Mouse (Mus musculus) myocyte (in vitro differentiated cells): ENCODE results near the gene Phf13. TPM values are rescaled to one million over a fixed set of nuclear protein-coding genes. Genes with fewer than 3 reads are reported as not detected.

Source experiments
- H3K27me3 ChIP-seq: one replicate; pipeline ENCODE4 v1.6.1; 2011; ENCODE audit not compliant: control insufficient read depth, insufficient read depth, insufficient read length
- H3K36me3 ChIP-seq: one replicate; pipeline ENCODE4 v1.6.1; 2011; ENCODE audit not compliant: control insufficient read depth, insufficient read depth
- H3K4me2 ChIP-seq: one replicate; pipeline ENCODE4 v1.6.1; 2011; ENCODE audit warnings: low read depth, control low read depth
- H3K4me3 ChIP-seq: one replicate; pipeline ENCODE4 v1.5.1; 2011; ENCODE audit warnings: mild to moderate bottlenecking, control low read depth, moderate library complexity
- H3K79me2 ChIP-seq: one replicate; pipeline ENCODE4 v1.6.1; 2011; ENCODE audit not compliant: control insufficient read depth, insufficient read depth
- H3ac ChIP-seq: one replicate; pipeline ENCODE4 v1.6.1; 2011; ENCODE audit not compliant: control insufficient read depth, insufficient read length
- CEBPB ChIP-seq: IDR thresholded peaks from 2 replicates; pipeline ENCODE4 v1.6.1; 2011; ENCODE audit warnings: mild to moderate bottlenecking, moderate library complexity; ENCODE audit not compliant: poor library complexity, insufficient read depth, severe bottlenecking
- E2F4 ChIP-seq: IDR thresholded peaks from one replicate; pipeline ENCODE4 v1.6.1; 2011; ENCODE audit warnings: mild to moderate bottlenecking, control low read depth, moderate library complexity; ENCODE audit not compliant: insufficient read depth
- MAX ChIP-seq: IDR thresholded peaks from one replicate; pipeline ENCODE4 v1.6.1; 2011; ENCODE audit warnings: low read depth, mild to moderate bottlenecking, control low read depth
- MYOD1 ChIP-seq, 3 experiments: IDR thresholded peaks; one replicate each; pipeline ENCODE4 v1.6.1; 2011; ENCODE audit warnings: control low read depth in 2 of 3, low read depth in 2 of 3, mild to moderate bottlenecking in 2 of 3, moderate library complexity in 1 of 3; ENCODE audit not compliant: insufficient read length in 2 of 3, control insufficient read depth in 1 of 3
- MYOG ChIP-seq, 3 experiments: IDR thresholded peaks; one replicate each; pipeline ENCODE4 v1.6.1; 2011; ENCODE audit warnings: control low read depth in 2 of 3, low read depth in 2 of 3, mild to moderate bottlenecking in 2 of 3; ENCODE audit not compliant: insufficient read length in 2 of 3, control insufficient read depth in 1 of 3, insufficient read depth in 1 of 3
- POLR2A ChIP-seq: IDR thresholded peaks from one replicate; pipeline ENCODE4 v1.6.1; 2011; ENCODE audit warnings: low read depth, mild to moderate bottlenecking, control low read depth, moderate library complexity; ENCODE audit not compliant: insufficient read length
- POLR2AphosphoS2 ChIP-seq: IDR thresholded peaks from one replicate; pipeline ENCODE4 v1.6.1; 2011; ENCODE audit warnings: low read depth, control low read depth; ENCODE audit not compliant: insufficient read length
- REST ChIP-seq: IDR thresholded peaks from one replicate; pipeline ENCODE4 v1.6.1; 2011; ENCODE audit warnings: mild to moderate bottlenecking, control low read depth, moderate library complexity; ENCODE audit not compliant: insufficient read depth, insufficient read length
- SRF ChIP-seq: IDR thresholded peaks from one replicate; pipeline ENCODE4 v1.6.1; 2011; ENCODE audit warnings: low read depth; ENCODE audit not compliant: control insufficient read depth, insufficient read length
- TCF12 ChIP-seq: IDR thresholded peaks from one replicate; pipeline ENCODE4 v1.6.1; 2011; ENCODE audit warnings: mild to moderate bottlenecking, control low read depth; ENCODE audit not compliant: poor library complexity, insufficient read depth, severe bottlenecking
- TCF3 ChIP-seq: IDR thresholded peaks from one replicate; pipeline ENCODE4 v1.6.1; 2011; ENCODE audit warnings: low read depth, control low read depth; ENCODE audit not compliant: insufficient read length
- USF1 ChIP-seq: IDR thresholded peaks from one replicate; pipeline ENCODE4 v1.6.1; 2011; ENCODE audit warnings: low read depth, mild to moderate bottlenecking, control low read depth, moderate library complexity
- polyA plus RNA-seq: library from polyadenylated mRNA; unstranded; fragments of >200 nt; fragmentation: generic; extraction: Trizol; gene quantifications from one replicate; pipeline ENCODE4 v1.2.1, GENCODE M21; 2012; ENCODE audit warnings: missing spikeins

Phf13 gene
- polyA plus RNA-seq, 1 experiment = 13.5 TPM

GRCm38 (mm10) chr4:151985886-151986285 lies 10.2 kb downstream of the Phf13 start:
- H3ac ChIP-seq = no peak overlapping the region
- TF ChIP-seq MYOD1 (IDR thresholded peaks at IDR 0.05; ENCODE audit: control insufficient read depth in 1 of 3, insufficient read length in 2 of 3, low read depth in 2 of 3) (no peak), TCF12 (no peak), E2F4 (no peak), SRF (no peak), POLR2A (no peak), POLR2AphosphoS2 (no peak), TCF3 (no peak)
- H3K27me3 ChIP-seq = no peaks in the 10 kb centered on the region
- H3K4me2 ChIP-seq = no peak overlapping the region
- H3K79me2 ChIP-seq = peaks cover 16% of the 10 kb centered on the region
- no peak overlapping the region for H3K4me3 ChIP-seq
- H3K36me3 ChIP-seq = peaks cover 2% of the 10 kb centered on the region

GRCm38 (mm10) chr4:151983560-151983959 lies 12.5 kb downstream of the Phf13 start:
- H3ac ChIP-seq = peak overlapping the region; percentile 41
- TF ChIP-seq USF1 = no peak
- peak; percentile 96 for TF ChIP-seq TCF3
- peak; percentile 85 to 100 (median 100) for TF ChIP-seq MYOD1 (IDR thresholded peaks at IDR 0.05; ENCODE audit: control insufficient read depth in 1 of 3, insufficient read length in 2 of 3, low read depth in 2 of 3)
- TF ChIP-seq TCF12 = peak; percentile 80
- no peak for TF ChIP-seq SRF
- TF ChIP-seq POLR2A = peak; percentile 69
- no peak for TF ChIP-seq REST
- peak; percentile 52 to 93 (median 62) for TF ChIP-seq MYOG (IDR thresholded peaks at IDR 0.05; ENCODE audit: control insufficient read depth in 1 of 3, insufficient read depth in 1 of 3, insufficient read length in 2 of 3, low read depth in 2 of 3)
- peak; percentile 85 for TF ChIP-seq POLR2AphosphoS2
- no peaks in the 10 kb centered on the region for H3K27me3 ChIP-seq
- H3K4me2 ChIP-seq = peak overlapping the region; percentile 76
- peak overlapping the region; percentile 46 for H3K4me3 ChIP-seq
- H3K79me2 ChIP-seq = peaks cover 16% of the 10 kb centered on the region
- H3K36me3 ChIP-seq = peaks cover 7% of the 10 kb centered on the region

GRCm38 (mm10) chr4:151983043-151983442 lies 13.0 kb downstream of the Phf13 start:
- peaks cover 11% of the 10 kb centered on the region for H3K79me2 ChIP-seq
- H3K4me3 ChIP-seq = peak overlapping the region; percentile 46
- peak overlapping the region; percentile 71 for H3K4me2 ChIP-seq
- peak overlapping the region; percentile 41 for H3ac ChIP-seq
- H3K36me3 ChIP-seq = peaks cover 7% of the 10 kb centered on the region
- TF ChIP-seq CEBPB (no peak), TCF12 (no peak), TCF3 (no peak), E2F4 (no peak), POLR2AphosphoS2 (no peak), MYOG (IDR thresholded peaks at IDR 0.05; ENCODE audit: control insufficient read depth in 1 of 3, insufficient read depth in 1 of 3, insufficient read length in 2 of 3, low read depth in 2 of 3) (no peak), SRF (no peak), USF1 (no peak), MYOD1 (IDR thresholded peaks at IDR 0.05; ENCODE audit: control insufficient read depth in 1 of 3, insufficient read length in 2 of 3, low read depth in 2 of 3) (no peak), REST (no peak), MAX (no peak), POLR2A (no peak)
- H3K27me3 ChIP-seq = no peaks in the 10 kb centered on the region

- Histone ChIP-seq H3K27me3 (no peaks in the 10 kb centered on the region), H3K79me2 (peaks cover 6% of the 10 kb centered on the region), H3K36me3 (peaks cover 7% of the 10 kb centered on the region), H3ac (no peak overlapping the region), H3K4me2 (peak overlapping the region; percentile 5), H3K4me3 (no peak overlapping the region)
- peak in 2 of 3 experiments; percentile 31 to 46 for TF ChIP-seq MYOG (IDR thresholded peaks at IDR 0.05; ENCODE audit: control insufficient read depth in 1 of 3, insufficient read depth in 1 of 3, insufficient read length in 2 of 3, low read depth in 2 of 3)
- peak; percentile 29 for TF ChIP-seq POLR2A
- no peak for TF ChIP-seq REST
- peak in 2 of 3 experiments; percentile 66 to 75 for TF ChIP-seq MYOD1 (IDR thresholded peaks at IDR 0.05; ENCODE audit: control insufficient read depth in 1 of 3, insufficient read length in 2 of 3, low read depth in 2 of 3)
- peak; percentile 87 for TF ChIP-seq POLR2AphosphoS2
- peak; percentile 49 for TF ChIP-seq SRF
- TF ChIP-seq MAX = no peak
Observed at GRCm38 (mm10) chr4:151981363-151981762, 14.7 kb downstream of the Phf13 start.

GRCm38 (mm10) chr4:151980699-151981098 lies 15.4 kb downstream of the Phf13 start:
- Histone ChIP-seq H3K27me3 (no peaks in the 10 kb centered on the region), H3K79me2 (peaks cover 6% of the 10 kb centered on the region), H3K36me3 (peaks cover 8% of the 10 kb centered on the region), H3K4me3 (no peak overlapping the region), H3K4me2 (no peak overlapping the region), H3ac (no peak overlapping the region)
- peak; percentile 44 for TF ChIP-seq POLR2AphosphoS2
- TF ChIP-seq MYOD1 (IDR thresholded peaks at IDR 0.05; ENCODE audit: control insufficient read depth in 1 of 3, insufficient read length in 2 of 3, low read depth in 2 of 3) = no peak
